Mouse (Mus musculus): ENCODE measurements around the gene Mex3d.
"Not testable (repeated sequence)": the region's sequence is repeated elsewhere in the genome, so short reads cannot be mapped to it uniquely, and the experiment has no call there.

Mex3d gene

GRCm38 (mm10) chr10:80355431-80355830, 32.0 kb downstream of the Mex3d start:
- DNase-seq (ENCODE audit: low spot score) = no peak

DNA sequence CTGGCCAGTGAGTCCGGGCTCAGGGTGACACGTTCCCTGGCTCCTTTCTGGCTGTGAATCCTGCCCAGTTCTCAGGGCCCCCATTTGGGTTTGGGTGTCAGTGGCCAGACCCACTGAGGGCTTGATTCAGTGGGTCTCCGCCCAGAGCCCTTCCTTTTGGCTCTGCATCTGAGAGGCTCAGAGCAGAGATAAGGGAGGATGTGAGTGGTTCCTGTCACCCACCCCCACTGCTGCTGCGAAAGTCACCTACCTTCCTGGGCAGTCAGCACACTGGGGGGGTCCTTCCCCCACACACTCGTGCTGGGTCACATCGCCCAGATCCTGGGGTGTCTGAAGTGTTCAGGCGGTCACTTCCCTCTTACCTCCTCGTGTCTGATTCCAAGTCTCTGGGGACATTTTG, 34.7 kb downstream of the Mex3d start:
- no peak for DNase-seq (ENCODE audit: low spot score)

DNA sequence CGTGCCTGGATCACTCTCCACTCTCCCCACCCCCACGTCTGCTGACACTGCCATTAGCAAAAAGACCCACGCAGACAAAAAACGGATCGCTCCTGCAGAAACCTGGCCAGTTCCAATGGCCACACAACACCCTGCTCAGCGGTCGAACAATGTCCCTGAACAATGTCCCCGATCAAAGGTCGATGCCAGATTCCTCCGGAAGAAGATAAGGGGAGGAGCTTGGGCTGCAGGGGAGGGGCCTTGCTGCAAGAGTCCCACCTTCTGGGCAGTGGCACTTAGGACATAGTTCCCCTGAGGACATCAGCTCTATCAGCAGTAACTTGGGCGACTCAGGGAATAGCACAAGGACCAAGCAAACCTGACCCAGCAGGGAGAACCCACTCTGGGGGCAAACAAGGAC, 35.6 kb downstream of the Mex3d start:
- no peak for DNase-seq (ENCODE audit: low spot score)

DNA sequence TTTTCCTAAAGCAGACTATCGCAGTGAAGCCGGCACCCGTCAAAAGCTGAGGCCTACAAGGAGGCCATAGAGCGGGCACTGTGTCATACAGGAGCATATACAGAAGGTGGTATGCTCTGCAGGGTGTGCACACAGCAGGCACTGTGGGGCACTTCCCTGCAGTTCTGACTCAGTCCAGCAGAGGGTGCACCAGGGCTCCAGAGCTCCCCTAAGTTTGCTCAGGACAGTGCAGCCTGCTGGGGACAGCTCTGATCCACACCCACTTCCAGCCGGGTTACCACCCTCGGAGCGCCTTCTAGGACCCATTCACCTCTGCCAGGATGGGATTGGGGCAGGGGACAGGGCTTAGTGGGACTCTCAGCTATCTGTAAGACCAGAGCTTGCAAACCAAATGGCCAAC, 37.2 kb downstream of the Mex3d start:
- peak; percentile 92 for DNase-seq (ENCODE audit: low spot score)

DNA sequence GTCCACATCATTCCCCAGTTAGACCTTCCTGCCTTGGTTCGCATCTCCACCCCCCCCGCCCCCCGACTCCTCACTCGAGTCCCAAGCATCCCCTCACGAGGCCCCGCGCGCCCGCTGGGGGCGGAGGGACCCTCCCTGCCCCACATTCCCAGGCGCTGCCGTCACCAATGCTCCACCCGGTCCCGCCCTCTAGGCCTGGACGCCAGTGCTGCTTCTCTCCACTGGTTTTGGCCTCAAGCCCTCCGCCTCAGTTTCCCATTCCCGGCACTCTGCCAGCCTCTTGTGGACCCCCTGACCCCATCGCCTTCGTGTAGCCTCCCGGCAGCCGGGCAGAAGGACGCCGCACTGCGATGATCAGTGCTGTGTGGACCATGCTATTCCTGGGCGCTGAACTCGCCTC, 38.5 kb downstream of the Mex3d start:
- no peak for DNase-seq (ENCODE audit: low spot score)

GRCm38 (mm10) chr10:80348244-80348781, 39.1 kb downstream of the Mex3d start, which contains the start of gene Adamtsl5:
Adamtsl5 (minus strand) TSS chr10:80348412.
- peak; percentile 81 for DNase-seq (ENCODE audit: low spot score)

- no peak for DNase-seq (ENCODE audit: low spot score)
Observed at GRCm38 (mm10) chr10:80347514-80347967, 39.9 kb downstream of the Mex3d start.

DNA sequence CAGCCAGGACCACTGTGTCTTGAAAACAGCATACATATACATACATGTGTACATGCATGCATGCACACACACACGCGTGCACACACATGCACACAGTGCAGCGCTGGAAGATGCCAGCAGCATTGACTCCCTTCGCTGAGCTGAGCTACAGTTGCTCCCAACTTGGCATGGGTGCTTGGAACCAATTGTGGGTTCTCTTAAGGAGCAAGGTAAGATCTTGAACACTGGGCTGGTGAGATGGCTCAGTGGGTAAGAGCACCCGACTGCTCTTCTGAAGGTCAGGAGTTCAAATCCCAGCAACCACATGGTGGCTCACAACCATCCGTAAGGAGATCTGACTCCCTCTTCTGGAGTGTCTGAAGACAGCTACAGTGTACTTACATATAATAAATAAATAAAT, 41.5 kb downstream of the Mex3d start:
- not testable (repeated sequence) for DNase-seq (ENCODE audit: low spot score)

DNA sequence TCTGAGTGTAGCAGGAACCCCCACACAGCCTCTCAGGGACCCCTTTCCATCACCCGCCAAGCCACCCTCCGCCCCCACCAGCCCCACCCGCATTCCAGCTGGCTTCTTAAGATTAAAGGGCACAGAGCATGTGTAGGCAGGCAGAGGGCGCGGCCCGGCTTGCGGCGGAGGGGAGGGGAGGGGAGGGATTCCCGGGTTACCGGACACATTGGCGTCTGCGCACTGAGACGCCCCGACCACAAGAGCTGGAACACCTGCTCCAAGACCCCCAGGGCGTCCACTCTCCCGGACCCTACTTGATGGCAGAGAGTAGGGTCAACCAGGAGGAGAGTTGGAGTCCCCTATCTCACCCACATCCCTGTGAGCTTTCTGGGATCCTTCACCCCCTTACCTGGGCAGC, 42.3 kb downstream of the Mex3d start:
- DNase-seq (ENCODE audit: low spot score) = no peak

DNA sequence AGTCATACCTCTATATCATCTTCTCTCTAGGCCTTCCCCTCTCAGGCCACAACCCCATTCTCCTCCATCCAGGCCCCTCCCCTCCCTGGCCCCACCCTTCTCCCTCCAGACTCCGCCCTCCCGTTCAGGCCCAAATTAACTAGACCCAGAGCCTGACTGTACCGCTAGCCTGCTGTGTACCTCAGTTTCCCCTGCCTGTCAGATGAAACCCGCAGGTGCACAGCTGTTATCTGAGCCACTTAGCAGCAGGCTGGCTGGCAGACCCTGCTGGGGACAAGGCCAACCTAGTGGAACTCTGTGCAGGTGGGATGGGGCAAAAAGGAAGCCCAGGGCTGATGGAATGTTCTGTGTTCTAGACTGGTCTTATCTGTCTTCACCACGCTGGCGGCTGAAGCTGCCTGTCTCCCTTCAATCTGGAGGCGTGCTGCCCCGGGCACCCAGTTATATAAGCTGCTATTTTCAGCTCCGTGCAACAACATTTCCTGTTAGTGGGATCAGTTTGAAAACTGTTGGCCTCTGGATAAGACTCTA, 43.3 kb downstream of the Mex3d start:
- DNase-seq (ENCODE audit: low spot score) = no peak

GRCm38 (mm10) chr10:80343425-80343895, 44.0 kb downstream of the Mex3d start:
- no peak for DNase-seq (ENCODE audit: low spot score)

- peak; percentile 89 for DNase-seq (ENCODE audit: low spot score)
Observed at GRCm38 (mm10) chr10:80342749-80343424, 44.6 kb downstream of the Mex3d start.

- DNase-seq (ENCODE audit: low spot score) = no peak
Observed at GRCm38 (mm10) chr10:80342305-80342748, 45.1 kb downstream of the Mex3d start.

DNA sequence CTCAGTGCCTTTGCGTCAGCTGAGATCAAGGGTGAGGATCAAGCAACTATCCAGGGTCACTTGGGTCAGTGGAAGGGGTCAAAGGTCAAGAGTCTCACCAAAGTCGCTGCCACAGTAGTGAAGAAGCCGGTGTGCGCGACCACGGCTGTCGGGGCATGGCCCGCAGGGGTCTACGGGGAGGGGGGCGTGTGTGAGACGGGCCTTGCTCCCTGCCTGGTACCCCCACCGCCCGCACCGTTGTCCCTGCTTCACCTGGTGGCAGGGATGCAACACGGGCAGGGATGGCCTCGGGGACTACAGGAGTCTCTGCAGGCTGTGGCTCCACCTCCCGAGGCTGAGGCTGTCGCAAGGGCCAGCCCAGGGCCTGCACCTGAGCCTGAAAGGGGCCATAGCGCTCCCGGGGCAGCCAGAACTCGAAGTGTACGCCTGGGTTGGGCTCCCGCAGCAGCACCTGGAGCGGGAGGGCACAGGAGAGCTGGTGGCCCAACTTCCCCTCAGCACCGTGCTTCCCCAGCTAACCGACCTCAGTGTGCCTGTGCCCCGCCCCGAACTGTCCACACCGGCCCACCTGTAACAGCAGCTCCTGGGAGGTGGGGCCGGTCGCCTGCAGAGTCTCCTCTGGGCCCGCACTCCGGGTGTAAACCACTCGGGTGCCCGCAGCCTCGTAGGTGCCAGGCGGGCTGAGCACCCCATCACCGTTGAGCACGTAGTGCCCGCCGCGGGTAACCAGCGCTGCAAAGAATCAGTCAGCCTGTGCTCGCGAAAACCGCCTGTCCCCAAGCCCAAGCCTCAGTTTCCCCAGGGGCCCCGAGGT, 45.8 kb downstream of the Mex3d start:
- DNase-seq (ENCODE audit: low spot score) = no peak

GRCm38 (mm10) chr10:80341026-80341425, 46.4 kb downstream of the Mex3d start:
- DNase-seq (ENCODE audit: low spot score) = no peak

DNA sequence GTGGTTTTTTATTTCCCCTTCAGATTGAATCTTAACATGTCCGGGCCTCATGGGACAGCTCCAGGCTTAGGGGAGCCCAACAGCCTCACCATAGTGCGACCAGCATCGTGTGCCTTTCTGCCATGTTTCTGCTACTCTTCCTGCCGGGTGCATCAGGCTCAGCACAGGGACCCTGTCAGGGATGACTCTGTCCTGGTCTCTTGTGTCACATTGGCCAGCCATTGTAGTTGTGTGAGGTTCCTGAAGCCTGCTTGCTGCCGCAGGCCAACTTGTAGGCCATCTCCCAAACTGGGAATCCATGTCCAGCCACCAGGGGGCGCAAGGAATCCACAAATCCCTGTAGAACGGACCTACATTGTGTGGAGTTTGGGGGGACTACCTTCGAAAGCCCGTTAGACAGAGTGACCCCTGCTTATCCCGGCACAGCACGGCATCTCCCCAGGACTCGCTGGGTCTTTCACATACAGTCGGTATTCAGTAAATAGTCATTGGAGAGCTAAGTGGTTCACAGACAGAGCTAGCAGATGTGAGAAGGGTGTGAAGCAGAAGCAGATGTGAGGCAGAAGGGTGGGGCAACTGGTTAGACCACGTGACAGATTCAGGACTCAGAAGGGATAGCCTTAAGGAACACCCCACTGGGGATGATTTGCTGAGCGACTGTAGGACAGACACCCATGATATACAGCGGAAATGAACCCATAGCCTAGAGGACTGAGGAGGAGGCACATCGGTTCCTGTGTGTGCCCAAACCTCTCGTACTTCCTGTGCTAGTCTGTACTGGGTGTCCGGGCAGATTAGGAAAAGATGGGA, 47.3 kb downstream of the Mex3d start:
- DNase-seq (ENCODE audit: low spot score) = peak; percentile 90

DNA sequence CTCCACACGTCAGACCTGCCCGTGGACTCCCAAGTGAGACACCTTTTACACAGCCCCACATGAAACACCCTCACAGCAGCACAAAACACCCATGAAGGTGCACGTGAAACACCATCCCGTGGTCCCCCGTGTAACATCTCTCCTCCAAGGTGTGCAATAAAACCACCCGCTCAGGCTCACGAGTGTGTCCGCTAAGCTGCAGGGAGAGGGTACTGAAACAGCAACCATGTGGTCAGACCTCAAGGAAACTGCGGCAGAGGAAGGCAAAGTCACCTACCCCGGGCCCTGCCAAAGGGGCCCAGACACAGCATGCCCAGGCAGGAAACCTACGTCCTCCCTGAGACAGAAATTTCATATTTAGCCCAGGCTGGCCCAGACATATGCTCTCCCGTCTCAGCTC, 51.2 kb downstream of the Mex3d start:
- no peak for DNase-seq (ENCODE audit: low spot score)

DNA sequence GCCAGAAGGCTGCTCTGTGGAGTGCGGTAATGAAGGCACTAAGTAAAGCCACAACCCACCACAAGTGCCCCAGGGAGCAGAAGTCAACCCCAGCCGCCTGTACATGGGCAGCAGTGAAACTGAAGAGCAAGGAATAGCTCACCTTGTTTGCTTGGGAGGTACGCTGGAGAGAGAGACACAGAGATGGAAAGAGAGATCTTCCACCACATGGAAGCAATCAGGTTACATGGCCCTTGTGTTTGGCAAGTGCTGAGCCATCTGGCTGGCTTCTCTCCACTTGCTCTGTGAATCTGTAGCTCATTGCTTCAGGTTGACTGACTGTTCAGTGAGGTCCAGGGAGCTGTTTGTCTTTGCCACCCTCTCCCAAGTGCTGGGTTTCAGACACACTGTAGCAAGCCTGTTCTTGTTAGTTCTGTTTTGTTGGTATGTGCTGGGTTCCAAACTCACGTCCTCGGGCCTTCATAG, 54.9 kb downstream of the Mex3d start:
- DNase-seq (ENCODE audit: low spot score) = no peak

GRCm38 (mm10) chr10:80331636-80332524, 55.6 kb downstream of the Mex3d start:
- no peak for DNase-seq (ENCODE audit: low spot score)

DNA sequence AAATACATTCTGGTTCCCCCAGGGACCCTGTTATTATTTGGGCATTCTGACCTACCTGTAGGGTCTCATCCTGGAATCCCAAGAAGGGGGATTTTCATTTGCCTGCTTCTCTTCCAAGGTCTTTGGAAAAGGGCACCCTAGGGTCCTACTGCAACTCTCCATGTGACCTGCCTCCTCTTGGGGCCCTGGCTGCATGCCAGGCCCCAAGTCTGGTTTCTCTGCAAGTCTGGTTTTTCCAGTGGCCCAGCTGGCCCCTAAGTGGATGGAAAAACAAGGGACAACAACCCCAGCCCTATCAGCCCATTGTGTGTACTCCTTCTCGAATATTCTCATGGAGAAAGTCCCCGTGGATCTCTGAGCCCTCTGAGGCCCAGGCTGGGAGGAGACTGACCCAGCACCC, 56.6 kb downstream of the Mex3d start:
- no peak for DNase-seq (ENCODE audit: low spot score)
